Mouse (Mus musculus) liver, embryonic 14.5 days (tissue): ENCODE measurements at regions not wholly inside any gene's neighbourhood (a gene's known extent, or its start where the extent isn't known, plus 50 kb on each side); places are given as distances from the start of the nearest gene placed in this dataset.

Experiments used
- CTCF ChIP-seq: IDR thresholded peaks from 2 replicates; pipeline ENCODE4 v1.5.1; 2016; ENCODE audit warnings: antibody characterized with exemption, low read depth, control low read depth
- EP300 ChIP-seq: IDR thresholded peaks from 2 replicates; pipeline ENCODE4 v1.6.1; 2016; ENCODE audit warnings: antibody characterized with exemption, low read depth

GRCm38 (mm10) chr13:39427996-39428395 is 467.3 kb upstream of the Slc35b3 start:
- no peak for TF ChIP-seq CTCF
- TF ChIP-seq EP300: no peak
